In genomic region chr8:86686629-86687028, GRCm38 (mm10) we compare ENCODE assay signal across 19 mouse cellular contexts. TPM values are rescaled to one million over a fixed set of nuclear protein-coding genes. Genes with fewer than 3 reads are reported as not detected.
DNase-seq lines count a peak whose midpoint lies in the region; ATAC-seq lines count a peak whose summit lies in the region.
"Had no signal": no experiment of that assay in that cellular context is flagged by ENCODE, and none has a peak within 500 bp of the region (broad histone marks: within the 10 kb centered on the region; RNA-seq: fewer than 3 reads in every experiment).

No protein-coding gene starts in this region.

- no peak for ATAC-seq in heart, embryonic 12.5 days (ENCODE audit: insufficient number of reproducible peaks, low FRiP score)
- peak; percentile 65 for ATAC-seq in activated CD4-positive, CD25-positive, alpha-beta regulatory T cell, adult 4 months
- ATAC-seq in hindbrain, embryonic 14.5 days (ENCODE audit: low FRiP score), result no peak
- ATAC-seq: forebrain, embryonic 14.5 days had no signal

- WGBS in heart, embryonic 12.5 days, result 66% methylated on average over 3 of the region's 3 CpGs
- 90% methylated on average over 3 of the region's 3 CpGs for WGBS in hindbrain, embryonic 14.5 days

- no peak overlapping the region for H3K4me3 ChIP-seq in heart, embryonic 12.5 days
- no peak overlapping the region for H3K4me3 ChIP-seq in hindbrain, embryonic 14.5 days (replicated peaks; ENCODE audit: low read length)
- H3K4me3 ChIP-seq: limb, embryonic 15.5 days had no signal

- no peak overlapping the region for H3K27ac ChIP-seq in heart, embryonic 12.5 days (ENCODE audit: poor library complexity, severe bottlenecking)
- H3K27ac ChIP-seq in hindbrain, embryonic 14.5 days, result no peak overlapping the region
- H3K27ac ChIP-seq: limb, embryonic 15.5 days had no signal

- peak; percentile 37 for DNase-seq in heart, adult 11 months
- peak; percentile 36 for DNase-seq in 416B (ENCODE audit: low read depth)
- peak; percentile 81 for DNase-seq in thymus, postnatal 0 days (ENCODE audit: low spot score)
- no peak for DNase-seq in hindbrain, embryonic 14.5 days (ENCODE audit: low spot score)
- DNase-seq in gastrocnemius, postnatal 36 days, result no peak
- no peak for DNase-seq in adrenal gland, adult 2 months
- DNase-seq: adrenal gland, postnatal 14 days; cerebellum, adult 8-10 months; cerebellum, postnatal 36 days; heart, postnatal 10 days; kidney, adult 8-10 months; kidney, postnatal 25 days; lung, postnatal 4 days had no signal

- no peak overlapping the region for H3K9ac ChIP-seq in heart, embryonic 12.5 days
- no peak overlapping the region for H3K9ac ChIP-seq in hindbrain, embryonic 14.5 days
- H3K9ac ChIP-seq: limb, embryonic 15.5 days had no signal

- H3K27me3 ChIP-seq in heart, embryonic 12.5 days (replicated peaks), result no peaks in the 10 kb centered on the region
- H3K27me3 ChIP-seq in hindbrain, embryonic 14.5 days (ENCODE audit: control insufficient read depth, insufficient read depth, low read length), result no peaks in the 10 kb centered on the region
- H3K27me3 ChIP-seq: limb, embryonic 15.5 days had no signal

- no peaks in the 10 kb centered on the region for H3K4me1 ChIP-seq in heart, embryonic 12.5 days (replicated peaks)
- H3K4me1 ChIP-seq in hindbrain, embryonic 14.5 days (replicated peaks; ENCODE audit: control insufficient read depth, insufficient read depth, low read length), result no peaks in the 10 kb centered on the region
- H3K4me1 ChIP-seq: limb, embryonic 15.5 days had no signal

- peaks cover 21% of the 10 kb centered on the region for H3K36me3 ChIP-seq in heart, embryonic 12.5 days
- peaks cover 11% of the 10 kb centered on the region for H3K36me3 ChIP-seq in hindbrain, embryonic 14.5 days (replicated peaks; ENCODE audit: control insufficient read depth, insufficient read depth)

- H3K9me3 ChIP-seq in heart, embryonic 12.5 days (replicated peaks), result no peaks in the 10 kb centered on the region
- H3K9me3 ChIP-seq in hindbrain, embryonic 14.5 days (ENCODE audit: control insufficient read depth, low read length), result no peaks in the 10 kb centered on the region
- H3K9me3 ChIP-seq: limb, embryonic 15.5 days had no signal

- intact Hi-C loops in gastrocnemius, postnatal 36 days (cut with DNase I), result no loop called here

- no peak overlapping the region for H3K4me2 ChIP-seq in heart, embryonic 12.5 days
- no peak overlapping the region for H3K4me2 ChIP-seq in hindbrain, embryonic 14.5 days (replicated peaks)
- H3K4me2 ChIP-seq: heart, embryonic 11.5 days; limb, embryonic 15.5 days; midbrain, embryonic 11.5 days had no signal

RNA-seq across cellular contexts. Expression of gene Gm10638, which starts 58.9 kb away (rescaled TPM):
- polyA plus RNA-seq in heart, embryonic 12.5 days (2016; fragmentation: Nextera tagmentation; extraction: Ambion mirVana), result 4.9 and 5.0 TPM in 2 replicates
- not detected for polyA plus RNA-seq in activated CD4-positive, CD25-positive, alpha-beta regulatory T cell, adult 4 months (2017; shearing (Covaris generic))
- polyA plus RNA-seq in thymus, postnatal 0 days (2015; fragmentation: Nextera tagmentation; extraction: Ambion mirVana), result 4.5 and 4.8 TPM in 2 replicates
- 6.5 and 7.1 TPM in 2 replicates for polyA plus RNA-seq in hindbrain, embryonic 14.5 days (2014; fragmentation: Nextera tagmentation; extraction: Ambion mirVana)
- 1 to 10 TPM; 3.9 to 7.0 TPM for total RNA-seq in gastrocnemius, postnatal 36 days (2021)
- total RNA-seq in adrenal gland, adult 2 months (2021), result 1 to 10 TPM; 3.0 to 3.1 TPM
- polyA plus RNA-seq in adrenal gland, adult 2 months (2012; rRNA removed), result 5.7 and 10.2 TPM in 2 replicates

RNA-seq across cellular contexts. Expression of gene Siah1a, which starts 59.1 kb away (rescaled TPM):
- 38.3 and 40.0 TPM in 2 replicates for polyA plus RNA-seq in heart, embryonic 12.5 days (2016; fragmentation: Nextera tagmentation; extraction: Ambion mirVana)
- 1 to 10 TPM; 5.6 to 8.2 TPM for polyA plus RNA-seq in activated CD4-positive, CD25-positive, alpha-beta regulatory T cell, adult 4 months (2017; shearing (Covaris generic))
- 36.4 and 41.5 TPM in 2 replicates for polyA plus RNA-seq in thymus, postnatal 0 days (2015; fragmentation: Nextera tagmentation; extraction: Ambion mirVana)
- polyA plus RNA-seq in hindbrain, embryonic 14.5 days (2014; fragmentation: Nextera tagmentation; extraction: Ambion mirVana), result 80.1 and 84.6 TPM in 2 replicates
- 10 to 100 TPM in 1 of 2 experiments, 1 to 10 TPM in 1; 9.6 to 10.8 TPM for total RNA-seq in gastrocnemius, postnatal 36 days (2021)
- total RNA-seq in adrenal gland, adult 2 months (2021), result 10 to 100 TPM; 16.3 to 17.7 TPM
- polyA plus RNA-seq in adrenal gland, adult 2 months (2012; rRNA removed), result 10.9 and 12.5 TPM in 2 replicates

Comparison
In these comparisons a context has a peak if more than half of its experiments do, and no peak if none do; other contexts are left out.
1. DNase-seq: peak in heart, adult 11 months (single experiment), 416B (single experiment) and thymus, postnatal 0 days (single experiment); none in hindbrain, embryonic 14.5 days (single experiment), gastrocnemius, postnatal 36 days (0 of 2) and adrenal gland, adult 2 months (single experiment).